Mouse (Mus musculus): Measurements from ENCODE around the gene Gm20696.

Gm20696 gene

GRCm38 (mm10) chr6:99301923-99302322, 364.7 kb downstream of the Gm20696 start:
- DNase-seq (ENCODE audit: extremely low read depth, low read depth, low spot score): no peak

- no peak for DNase-seq (ENCODE audit: extremely low read depth, low read depth, low spot score)
Observed at GRCm38 (mm10) chr6:99300235-99300634, 366.4 kb downstream of the Gm20696 start.

GRCm38 (mm10) chr6:99299196-99299595, 367.4 kb downstream of the Gm20696 start:
- DNase-seq (ENCODE audit: extremely low read depth, low read depth, low spot score): no peak

GRCm38 (mm10) chr6:99297535-99297934, 369.1 kb downstream of the Gm20696 start:
- no peak for DNase-seq (ENCODE audit: extremely low read depth, low read depth, low spot score)

GRCm38 (mm10) chr6:99295495-99295894, 371.1 kb downstream of the Gm20696 start:
- no peak for DNase-seq (ENCODE audit: extremely low read depth, low read depth, low spot score)

- DNase-seq (ENCODE audit: extremely low read depth, low read depth, low spot score): no peak
Observed at GRCm38 (mm10) chr6:99289220-99289619, 377.4 kb downstream of the Gm20696 start.

- DNase-seq (ENCODE audit: extremely low read depth, low read depth, low spot score): no peak
Observed at GRCm38 (mm10) chr6:99285026-99285425, 381.6 kb downstream of the Gm20696 start.

GRCm38 (mm10) chr6:99284019-99284418, 382.6 kb downstream of the Gm20696 start:
- peak; percentile 84 for DNase-seq (ENCODE audit: extremely low read depth, low read depth, low spot score)

GRCm38 (mm10) chr6:99282866-99283657, 383.5 kb downstream of the Gm20696 start:
- DNase-seq (ENCODE audit: extremely low read depth, low read depth, low spot score): no peak

- no peak for DNase-seq (ENCODE audit: extremely low read depth, low read depth, low spot score)
Observed at GRCm38 (mm10) chr6:99281433-99281832, 385.2 kb downstream of the Gm20696 start.

GRCm38 (mm10) chr6:99280619-99281018, 386.0 kb downstream of the Gm20696 start:
- DNase-seq (ENCODE audit: extremely low read depth, low read depth, low spot score): no peak

GRCm38 (mm10) chr6:99277251-99277650, 389.3 kb downstream of the Gm20696 start:
- no peak for DNase-seq (ENCODE audit: extremely low read depth, low read depth, low spot score)

- no peak for DNase-seq (ENCODE audit: extremely low read depth, low read depth, low spot score)
Observed at GRCm38 (mm10) chr6:99276297-99276653, 390.3 kb downstream of the Gm20696 start.

GRCm38 (mm10) chr6:99275381-99276296, 391.0 kb downstream of the Gm20696 start:
- DNase-seq (ENCODE audit: extremely low read depth, low read depth, low spot score): no peak

GRCm38 (mm10) chr6:99274667-99275066, 391.9 kb downstream of the Gm20696 start:
- no peak for DNase-seq (ENCODE audit: extremely low read depth, low read depth, low spot score)

- no peak for DNase-seq (ENCODE audit: extremely low read depth, low read depth, low spot score)
Observed at GRCm38 (mm10) chr6:99274222-99274621, 392.4 kb downstream of the Gm20696 start.

- no peak for DNase-seq (ENCODE audit: extremely low read depth, low read depth, low spot score)
Observed at GRCm38 (mm10) chr6:99273177-99273576, 393.4 kb downstream of the Gm20696 start.

GRCm38 (mm10) chr6:99272174-99272573, 394.4 kb downstream of the Gm20696 start:
- no peak for DNase-seq (ENCODE audit: extremely low read depth, low read depth, low spot score)

- DNase-seq (ENCODE audit: extremely low read depth, low read depth, low spot score): no peak
Observed at GRCm38 (mm10) chr6:99271741-99272140, 394.9 kb downstream of the Gm20696 start.

- DNase-seq (ENCODE audit: extremely low read depth, low read depth, low spot score): peak; percentile 63
Observed at GRCm38 (mm10) chr6:99269921-99270320, 396.7 kb downstream of the Gm20696 start.

- DNase-seq (ENCODE audit: extremely low read depth, low read depth, low spot score): no peak
Observed at GRCm38 (mm10) chr6:99268171-99269061, 398.2 kb downstream of the Gm20696 start.

Measured in fat pad, adult 2 months (tissue).